Mouse (Mus musculus) G1E (cell line): Measurements from ENCODE around the gene Tulp2.

Experiments used
- CTCF ChIP-seq: IDR thresholded peaks from 2 replicates; pipeline ENCODE4 v1.5.1; 2012; ENCODE audit warnings: low read depth, low read length, inconsistent platforms, mixed read lengths
- GATA1 ChIP-seq: IDR thresholded peaks from 2 replicates; pipeline ENCODE4 v1.6.1; 2012; ENCODE audit warnings: borderline replicate concordance, low read length, inconsistent platforms, mixed read lengths
- GATA2 ChIP-seq: IDR thresholded peaks from 2 replicates; pipeline ENCODE4 v1.6.1; 2012; ENCODE audit warnings: low read depth, low read length, inconsistent platforms, borderline replicate concordance
- POLR2AphosphoS5 ChIP-seq: IDR thresholded peaks from 2 replicates; pipeline ENCODE4 v1.6.1; 2012; ENCODE audit warnings: low read depth, low read length, inconsistent platforms; ENCODE audit not compliant: insufficient replicate concordance
- TAL1 ChIP-seq: conservative IDR thresholded peaks from 2 replicates; pipeline ENCODE4 v1.6.1; 2012; ENCODE audit warnings: low read depth, low read length, inconsistent platforms, mixed read lengths

DNA sequence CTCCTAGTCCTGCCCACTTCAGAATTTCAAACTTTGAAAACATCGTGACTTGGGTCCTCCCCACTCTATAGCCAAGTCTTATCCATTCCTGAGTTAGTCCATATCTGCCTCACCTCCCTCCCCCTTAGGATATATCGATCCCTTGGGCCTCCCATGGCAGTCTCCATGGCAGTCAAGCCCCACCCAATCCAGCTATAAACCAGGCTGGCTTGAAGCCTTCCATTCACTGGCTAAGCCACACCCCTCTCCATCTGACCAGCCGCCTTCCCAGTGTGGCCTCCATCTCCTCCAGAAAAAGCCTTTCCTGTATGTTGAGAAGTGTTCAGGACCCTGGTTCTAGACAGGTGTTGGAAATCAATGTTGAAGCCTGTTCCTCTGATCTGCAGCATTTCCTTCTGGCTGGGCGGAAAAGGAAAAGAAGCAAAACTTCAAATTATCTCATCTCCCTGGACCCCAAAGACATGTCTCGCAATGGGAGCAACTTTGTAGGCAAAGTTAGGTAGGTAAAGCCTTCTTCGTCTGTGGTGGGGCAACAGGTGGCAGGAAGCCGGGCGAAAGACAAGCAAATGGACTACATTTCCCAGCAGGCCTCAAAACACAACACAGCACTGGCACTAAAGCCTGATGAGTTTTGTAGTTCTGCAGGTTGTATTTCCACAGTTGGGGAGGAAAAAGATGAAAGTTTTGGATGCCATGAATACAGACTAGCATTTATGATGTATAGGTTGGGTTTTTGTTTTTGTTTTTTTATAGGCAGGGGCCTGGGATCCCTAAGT lies 37.9 kb downstream of the Tulp2 start:
- TF ChIP-seq CTCF (no peak), POLR2AphosphoS5 (no peak), GATA1 (no peak), TAL1 (no peak), GATA2 (no peak)
